Mouse (Mus musculus) liver, embryonic 16.5 days (tissue): ENCODE measurements around the gene Dock9. TPM values are rescaled to one million over a fixed set of nuclear protein-coding genes. Genes with fewer than 3 reads are reported as not detected.

Experiments
- ATAC-seq: fragments of 200-750 bp; cut with Nextera tagmentation; 2 replicates; pipeline ENCODE4 v1.8.0; 2017; ENCODE audit warnings: low read depth, mild to moderate bottlenecking, moderate number of reproducible peaks, moderate library complexity
- H3K27ac ChIP-seq: fragments of 300-500 bp; sonication (generic); 2 replicates; pipeline ENCODE4 v1.5.1; 2014; ENCODE audit warnings: mild to moderate bottlenecking, low read length
- H3K27me3 ChIP-seq: fragments of 300-500 bp; sonication (generic); 2 replicates; pipeline ENCODE4 v1.6.1; 2014; ENCODE audit warnings: low read depth, low read length, mixed read lengths; ENCODE audit not compliant: control insufficient read depth, insufficient read depth
- H3K36me3 ChIP-seq: fragments of 300-500 bp; sonication (generic); 2 replicates; pipeline ENCODE4 v1.6.1; 2014; ENCODE audit warnings: mild to moderate bottlenecking; ENCODE audit not compliant: control insufficient read depth, insufficient read depth
- H3K4me1 ChIP-seq: fragments of 300-500 bp; sonication (generic); 2 replicates; pipeline ENCODE4 v1.6.1; 2014; ENCODE audit warnings: low read depth, low read length, mixed read lengths; ENCODE audit not compliant: control insufficient read depth
- H3K4me2 ChIP-seq: fragments of 300-500 bp; sonication (generic); 2 replicates; pipeline ENCODE4 v1.6.1; 2014; ENCODE audit warnings: low read depth, low read length, mixed read lengths
- H3K4me3 ChIP-seq: fragments of 300-500 bp; sonication (generic); 2 replicates; pipeline ENCODE4 v1.5.1; 2014; ENCODE audit warnings: low read depth, mild to moderate bottlenecking, low read length
- H3K9ac ChIP-seq: fragments of 300-500 bp; sonication (generic); 2 replicates; pipeline ENCODE4 v1.6.1; 2014; ENCODE audit warnings: low read depth, low read length
- H3K9me3 ChIP-seq: fragments of 300-500 bp; sonication (generic); replicated peaks from 2 replicates; pipeline ENCODE4 v1.6.1; 2016; ENCODE audit warnings: low read length; ENCODE audit not compliant: control insufficient read depth
- WGBS: fragments of 180-500 bp; shearing (Covaris S2); extraction: QIAGEN DNeasy Blood & Tissue Kit; methylation state at CpG from one replicate; pipeline ENCODE4 v1.1.7; 2014; ENCODE audit not compliant: insufficient replicate concordance; 5-methylcytosine and 5-hydroxymethylcytosine counted together
- polyA plus RNA-seq: library from polyadenylated mRNA; unstranded; fragments of >200 nt; fragmentation: Nextera tagmentation; extraction: Ambion mirVana; gene quantifications from 2 replicates; pipeline ENCODE4 v1.2.1, GENCODE M21; 2015

Gene Dock9
- polyA plus RNA-seq, 1 experiment from 2014 or later = 1.6 TPM

GRCm38 (mm10) chr14:121734217-121734616 is 63.4 kb downstream of the Dock9 start:
- peaks cover 4% of the 10 kb centered on the region for H3K4me1 ChIP-seq
- no peaks in the 10 kb centered on the region for H3K9me3 ChIP-seq
- no peak overlapping the region for H3K27ac ChIP-seq
- H3K36me3 ChIP-seq = no peaks in the 10 kb centered on the region
- no peak overlapping the region for H3K4me2 ChIP-seq
- ATAC-seq = no peak
- WGBS = 67% methylated on average over 7 of the region's 7 CpGs
- H3K27me3 ChIP-seq = no peaks in the 10 kb centered on the region
- H3K9ac ChIP-seq = no peak overlapping the region
- no peak overlapping the region for H3K4me3 ChIP-seq

- Histone ChIP-seq H3K4me1 (peaks cover 4% of the 10 kb centered on the region), H3K9me3 (no peaks in the 10 kb centered on the region), H3K27ac (no peak overlapping the region), H3K27me3 (no peaks in the 10 kb centered on the region), H3K4me2 (no peak overlapping the region), H3K9ac (no peak overlapping the region), H3K36me3 (no peaks in the 10 kb centered on the region), H3K4me3 (no peak overlapping the region)
- no peak for ATAC-seq
- 86% methylated on average over 12 of the region's 12 CpGs for WGBS
Observed at GRCm38 (mm10) chr14:121733694-121734093, 63.9 kb downstream of the Dock9 start.

- H3K9ac ChIP-seq = no peak overlapping the region
- 7% methylated on average over 8 of the region's 8 CpGs for WGBS
- H3K9me3 ChIP-seq = no peaks in the 10 kb centered on the region
- no peak overlapping the region for H3K4me3 ChIP-seq
- peak overlapping the region; percentile 38 for H3K4me2 ChIP-seq
- H3K27ac ChIP-seq = no peak overlapping the region
- no peaks in the 10 kb centered on the region for H3K27me3 ChIP-seq
- peak; percentile 19; the same call in 1 of the 2 replicates for ATAC-seq
- H3K36me3 ChIP-seq = no peaks in the 10 kb centered on the region
- H3K4me1 ChIP-seq = peaks cover 4% of the 10 kb centered on the region
Observed at GRCm38 (mm10) chr14:121732196-121732595, 65.4 kb downstream of the Dock9 start.

- no peak overlapping the region for H3K27ac ChIP-seq
- ATAC-seq = peak; percentile 92
- H3K9me3 ChIP-seq = no peaks in the 10 kb centered on the region
- 8% methylated on average over 6 of the region's 6 CpGs for WGBS
- H3K4me3 ChIP-seq = no peak overlapping the region
- H3K4me1 ChIP-seq = peaks cover 4% of the 10 kb centered on the region
- H3K27me3 ChIP-seq = no peaks in the 10 kb centered on the region
- no peaks in the 10 kb centered on the region for H3K36me3 ChIP-seq
- H3K4me2 ChIP-seq = peak overlapping the region; percentile 38
- H3K9ac ChIP-seq = no peak overlapping the region
Observed at GRCm38 (mm10) chr14:121731688-121732168, 65.9 kb downstream of the Dock9 start.

- ATAC-seq = no peak
- H3K27ac ChIP-seq = no peak overlapping the region
- H3K4me1 ChIP-seq = peaks cover 4% of the 10 kb centered on the region
- H3K27me3 ChIP-seq = no peaks in the 10 kb centered on the region
- H3K4me2 ChIP-seq = no peak overlapping the region
- no peak overlapping the region for H3K9ac ChIP-seq
- WGBS = 39% methylated on average over 3 of the region's 3 CpGs
- H3K9me3 ChIP-seq = no peaks in the 10 kb centered on the region
- H3K4me3 ChIP-seq = no peak overlapping the region
- no peaks in the 10 kb centered on the region for H3K36me3 ChIP-seq
Observed at GRCm38 (mm10) chr14:121730966-121731365, 66.7 kb downstream of the Dock9 start.

GRCm38 (mm10) chr14:121727996-121728395 is 69.6 kb downstream of the Dock9 start:
- H3K4me2 ChIP-seq = no peak overlapping the region
- no peak overlapping the region for H3K4me3 ChIP-seq
- no peak overlapping the region for H3K9ac ChIP-seq
- H3K4me1 ChIP-seq = peaks cover 4% of the 10 kb centered on the region
- ATAC-seq = no peak
- H3K27me3 ChIP-seq = no peaks in the 10 kb centered on the region
- no peak overlapping the region for H3K27ac ChIP-seq
- 51% methylated on average over 8 of the region's 8 CpGs for WGBS
- H3K9me3 ChIP-seq = no peaks in the 10 kb centered on the region
- H3K36me3 ChIP-seq = no peaks in the 10 kb centered on the region

GRCm38 (mm10) chr14:121724501-121724900 is 73.1 kb downstream of the Dock9 start:
- 75% methylated on average over 8 of the region's 8 CpGs for WGBS
- H3K36me3 ChIP-seq = no peaks in the 10 kb centered on the region
- no peak overlapping the region for H3K4me3 ChIP-seq
- no peak for ATAC-seq
- no peak overlapping the region for H3K4me2 ChIP-seq
- H3K9me3 ChIP-seq = no peaks in the 10 kb centered on the region
- H3K27ac ChIP-seq = no peak overlapping the region
- H3K4me1 ChIP-seq = peaks cover 4% of the 10 kb centered on the region
- H3K9ac ChIP-seq = no peak overlapping the region
- no peaks in the 10 kb centered on the region for H3K27me3 ChIP-seq

- 38% methylated on average over 8 of the region's 8 CpGs for WGBS
Observed at GRCm38 (mm10) chr14:121722774-121723173, 74.9 kb downstream of the Dock9 start.

GRCm38 (mm10) chr14:121721431-121721830 is 76.2 kb downstream of the Dock9 start:
- H3K4me1 ChIP-seq = peaks cover 4% of the 10 kb centered on the region
- no peaks in the 10 kb centered on the region for H3K27me3 ChIP-seq
- H3K9me3 ChIP-seq = no peaks in the 10 kb centered on the region
- H3K36me3 ChIP-seq = no peaks in the 10 kb centered on the region
- no peak overlapping the region for H3K4me2 ChIP-seq
- ATAC-seq = no peak
- H3K27ac ChIP-seq = no peak overlapping the region
- H3K9ac ChIP-seq = no peak overlapping the region
- H3K4me3 ChIP-seq = no peak overlapping the region
- 68% methylated on average over 5 of the region's 5 CpGs for WGBS

More at GRCm38 (mm10) chr14:121722774-121723173, 74.9 kb downstream of the Dock9 start:
- Histone ChIP-seq H3K27ac (no peak overlapping the region), H3K9ac (no peak overlapping the region), H3K9me3 (no peaks in the 10 kb centered on the region), H3K4me3 (no peak overlapping the region), H3K36me3 (no peaks in the 10 kb centered on the region), H3K27me3 (no peaks in the 10 kb centered on the region), H3K4me2 (no peak overlapping the region), H3K4me1 (peaks cover 4% of the 10 kb centered on the region)
- ATAC-seq = no peak
